8 mouse cellular contexts compared by ENCODE assay signal in the genomic region with DNA sequence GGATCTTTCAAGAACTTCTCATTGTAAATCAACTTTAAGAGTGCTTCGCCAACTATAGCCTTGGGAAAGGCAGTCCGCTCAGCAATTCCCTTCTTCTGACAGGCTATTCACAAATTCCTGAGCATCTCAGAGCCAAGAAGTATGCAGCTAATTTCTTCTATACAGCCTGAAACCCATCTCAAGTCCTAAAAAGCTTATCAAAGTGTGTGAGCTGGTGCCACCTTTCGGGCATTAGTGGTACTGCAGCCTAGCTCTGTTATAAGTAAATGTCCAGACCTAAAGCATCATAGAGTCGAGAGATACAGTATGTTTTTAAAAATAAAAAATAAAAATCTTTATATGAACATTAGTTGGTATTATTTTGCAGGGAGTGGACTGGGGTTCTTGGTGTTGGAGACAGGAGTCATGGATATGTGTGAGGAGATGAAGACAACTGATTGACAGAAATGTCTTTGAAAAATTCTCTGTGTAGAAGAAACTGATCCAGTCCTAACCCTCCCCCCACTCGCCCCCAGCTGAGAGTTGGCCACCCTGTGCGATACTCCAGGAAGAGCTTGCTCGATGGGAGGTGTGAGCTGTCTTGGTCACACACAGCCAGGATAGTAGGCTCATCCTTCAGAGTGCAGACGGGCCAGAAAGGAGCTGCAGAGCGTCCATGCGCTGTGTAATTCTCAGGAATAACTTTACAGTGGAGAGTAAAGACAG. TPM values are rescaled to one million over a fixed set of nuclear protein-coding genes. Genes with fewer than 3 reads are reported as not detected.
A peak's percentile ranks its signal among the peaks of the same experiment; 100 is the strongest.
DNase-seq lines count a peak whose midpoint lies in the region; ATAC-seq and TF ChIP-seq lines count a peak whose summit lies in the region.

No protein-coding gene starts in this region.

- no peak overlapping the region for H3K4me3 ChIP-seq in cortical plate, adult 2 months (ENCODE audit: insufficient read depth, low read length)
- no peak overlapping the region for H3K4me3 ChIP-seq in liver, embryonic 14.5 days (ENCODE audit: insufficient read depth in 1 of 2, low read depth in 2 of 2, low read length in 2 of 2)
- no peak overlapping the region for H3K4me3 ChIP-seq in neural tube, embryonic 12.5 days

- DNase-seq in CD4-positive helper T cell, adult 2 months (ENCODE audit: low read depth, low spot score), result peak; percentile 19
- peak; percentile 16 for DNase-seq in adipocyte (ENCODE audit: low spot score)
- peak; percentile 68 for DNase-seq in gastrocnemius, postnatal 10 days
- DNase-seq in kidney, postnatal 14 days, result peak; percentile 82
- DNase-seq in liver, embryonic 14.5 days (ENCODE audit: low read depth in 3 of 3, low spot score in 3 of 3), result peak; percentile 32 to 38 (median 33)
- peak; percentile 50 for DNase-seq in thymus, postnatal 0 days (ENCODE audit: low spot score)

- TF ChIP-seq EP300 in liver, embryonic 14.5 days (IDR thresholded peaks at IDR 0.05; ENCODE audit: low read depth), result no peak

- H3K36me3 ChIP-seq in liver, embryonic 14.5 days (replicated peaks; ENCODE audit: control insufficient read depth, insufficient read depth, low read depth), result no peaks in the 10 kb centered on the region
- H3K36me3 ChIP-seq in neural tube, embryonic 12.5 days, result no peaks in the 10 kb centered on the region

- no peak overlapping the region for H3K9ac ChIP-seq in liver, embryonic 14.5 days (replicated peaks)
- no peak overlapping the region for H3K9ac ChIP-seq in neural tube, embryonic 12.5 days

- H3K27ac ChIP-seq in cortical plate, adult 2 months (ENCODE audit: insufficient read depth, low read length), result no peak overlapping the region
- H3K27ac ChIP-seq in liver, embryonic 14.5 days, result no peak overlapping the region
- no peak overlapping the region for H3K27ac ChIP-seq in neural tube, embryonic 12.5 days

- WGBS in liver, embryonic 14.5 days (ENCODE audit: insufficient replicate concordance), result 45% methylated on average over 10 of the region's 10 CpGs
- 54% methylated on average over 10 of the region's 10 CpGs for WGBS in neural tube, embryonic 12.5 days

- H3K4me1 ChIP-seq in cortical plate, adult 2 months (ENCODE audit: control insufficient read depth, insufficient read depth, low read length), result no peaks in the 10 kb centered on the region
- no peaks in the 10 kb centered on the region for H3K4me1 ChIP-seq in liver, embryonic 14.5 days (replicated peaks; ENCODE audit: control insufficient read depth in 2 of 2, insufficient read depth in 2 of 2, low read length in 1 of 2)
- H3K4me1 ChIP-seq in neural tube, embryonic 12.5 days, result no peaks in the 10 kb centered on the region

- no peak for ATAC-seq in liver, embryonic 14.5 days (ENCODE audit: insufficient read depth)
- ATAC-seq in neural tube, embryonic 12.5 days (ENCODE audit: low FRiP score, low read depth), result peak; percentile 33; the same call in 1 of the 2 replicates

- TF ChIP-seq CTCF in cortical plate, adult 2 months (IDR thresholded peaks at IDR 0.05; ENCODE audit: extremely low read depth, insufficient read depth, low read length), result peak; percentile 75
- peak; percentile 82 for TF ChIP-seq CTCF in liver, embryonic 14.5 days (IDR thresholded peaks at IDR 0.05; ENCODE audit: low read depth)

- no peak overlapping the region for H3K4me2 ChIP-seq in liver, embryonic 14.5 days (ENCODE audit: low read depth)
- H3K4me2 ChIP-seq in neural tube, embryonic 12.5 days (replicated peaks), result no peak overlapping the region

- no peak for TF ChIP-seq POLR2A in cortical plate, adult 2 months (IDR thresholded peaks at IDR 0.05; ENCODE audit: extremely low read depth, insufficient read depth, low read length)

- H3K9me3 ChIP-seq in liver, embryonic 14.5 days (ENCODE audit: control insufficient read depth, low read length), result no peaks in the 10 kb centered on the region
- no peaks in the 10 kb centered on the region for H3K9me3 ChIP-seq in neural tube, embryonic 12.5 days

- H3K27me3 ChIP-seq in liver, embryonic 14.5 days (ENCODE audit: control insufficient read depth, insufficient read depth, low read length), result no peaks in the 10 kb centered on the region
- H3K27me3 ChIP-seq in neural tube, embryonic 12.5 days (replicated peaks), result no peaks in the 10 kb centered on the region

RNA-seq across cellular contexts. Expression of a gene that starts 56.4 kb away (rescaled TPM):
- polyA plus RNA-seq in cortical plate, adult 2 months (2012; rRNA removed), result 154 and 158 TPM in 2 replicates
- 100 to 1,000 TPM; 113 TPM for total RNA-seq in gastrocnemius, postnatal 10 days (2021)
- 10.7 and 12.9 TPM in 2 replicates for polyA plus RNA-seq in liver, embryonic 14.5 days (2012; rRNA removed)
- 11.6 and 12.2 TPM in 2 replicates for polyA plus RNA-seq in liver, embryonic 14.5 days (2014; fragmentation: Nextera tagmentation; extraction: Ambion mirVana)
- 163 and 173 TPM in 2 replicates for polyA plus RNA-seq in neural tube, embryonic 12.5 days (2016; fragmentation: Nextera tagmentation; extraction: Ambion mirVana)
- polyA plus RNA-seq in thymus, postnatal 0 days (2015; fragmentation: Nextera tagmentation; extraction: Ambion mirVana), result 36.8 and 39.5 TPM in 2 replicates

Comparison
In these comparisons a context has a peak if more than half of its experiments do, and no peak if none do; other contexts are left out.
1. DNase-seq: peak in every context shown above with its lines; median percentile 82 in kidney, postnatal 14 days; 68 in gastrocnemius, postnatal 10 days; 50 in thymus, postnatal 0 days; 33 in liver, embryonic 14.5 days; 19 in CD4-positive helper T cell, adult 2 months; 16 in adipocyte.